Mouse (Mus musculus) 416B (cell line): ENCODE measurements at regions not wholly inside any gene's neighbourhood (a gene's known extent, or its start where the extent isn't known, plus 50 kb on each side); places are given as distances from the start of the nearest gene placed in this dataset.

ENCODE experiments used
- DNase-seq: peaks from one replicate; pipeline ENCODE4 v3.0.0; 2011; ENCODE audit warnings: low read depth

DNA sequence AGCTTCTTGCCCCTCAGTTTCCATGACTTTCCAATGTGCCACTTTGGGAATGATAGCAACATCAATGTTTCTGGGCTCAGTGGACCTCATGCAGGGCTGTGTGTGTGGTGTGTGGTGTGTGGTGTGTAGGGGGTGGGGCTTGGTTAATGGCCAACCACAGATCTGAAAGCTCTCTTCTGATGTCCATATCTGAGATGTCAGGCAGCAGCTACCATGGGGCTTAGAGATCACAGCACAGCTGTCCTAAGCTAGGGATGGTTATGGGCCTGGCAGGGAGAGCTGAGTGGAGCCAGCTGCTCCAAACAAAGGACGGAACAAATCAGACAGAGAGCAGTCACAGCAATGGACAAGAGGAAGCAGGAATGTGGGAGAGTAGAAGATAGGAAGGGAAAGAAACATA is 606.8 kb upstream of the Cdh5 start:
- DNase-seq, result no peak

DNA sequence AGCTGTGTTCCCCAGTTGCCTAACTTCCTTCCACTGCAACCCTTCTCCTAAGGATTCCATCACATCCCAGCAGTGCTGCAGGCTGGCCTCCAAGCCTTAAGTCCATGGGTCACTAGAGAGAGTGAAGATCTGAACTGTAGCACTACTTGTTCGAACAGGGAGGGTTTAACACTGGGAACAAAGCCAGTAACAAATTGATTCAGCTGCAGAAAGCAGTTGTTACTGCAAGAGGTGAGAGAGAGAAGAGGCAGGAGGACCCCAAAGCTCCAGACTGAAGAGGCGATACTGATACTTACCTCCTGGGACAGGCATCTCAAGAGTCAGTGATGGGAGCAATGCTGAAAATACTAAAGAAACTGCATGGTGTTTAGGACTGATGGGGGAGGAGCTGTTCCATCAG is 600.1 kb upstream of the Cdh5 start:
- DNase-seq, result no peak

- no peak for DNase-seq
These were observed 598.2 kb upstream of the Cdh5 start for GRCm38 (mm10) chr8:103502991-103503767.

DNA sequence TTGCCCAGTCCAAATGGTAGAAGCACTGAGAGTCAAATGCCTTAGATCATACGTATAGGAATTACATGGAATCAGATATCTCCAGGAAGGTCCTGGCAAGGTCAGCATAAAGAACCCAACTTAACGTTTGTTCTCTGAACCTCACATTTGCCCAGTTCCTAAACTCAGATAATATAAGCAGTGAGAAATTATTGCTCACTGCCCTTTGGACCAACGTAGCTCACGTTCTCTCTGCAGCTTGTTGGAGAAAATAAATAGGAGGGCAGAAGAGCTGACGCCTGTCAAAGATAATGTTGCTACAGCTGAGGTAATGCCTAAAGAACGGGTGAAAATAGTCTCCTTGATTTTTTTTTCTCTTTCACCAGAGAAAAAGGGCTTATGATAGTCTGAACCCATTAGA is 595.1 kb upstream of the Cdh5 start:
- no peak for DNase-seq

DNA sequence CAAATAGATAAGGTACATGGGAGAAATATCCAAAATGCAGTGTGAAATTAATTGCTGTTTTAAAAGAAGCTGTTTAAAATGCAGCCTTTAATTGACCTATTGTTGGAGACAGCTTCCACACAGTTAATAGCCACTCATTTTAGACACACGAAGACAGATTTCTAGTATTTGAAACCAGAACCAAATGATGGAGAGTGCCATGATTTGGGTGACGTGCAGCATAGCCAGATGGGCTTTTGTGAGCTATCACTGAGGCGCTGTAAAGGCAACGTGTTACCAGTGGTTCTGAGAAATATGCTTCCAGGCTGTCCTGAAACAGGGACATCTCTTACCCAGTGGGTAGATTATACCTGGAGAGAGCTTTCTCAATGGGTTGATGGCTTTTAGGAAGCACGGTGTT is 594.4 kb upstream of the Cdh5 start:
- DNase-seq, result no peak

GRCm38 (mm10) chr8:103520141-103520866 is 581.1 kb upstream of the Cdh5 start:
- no peak for DNase-seq

DNA sequence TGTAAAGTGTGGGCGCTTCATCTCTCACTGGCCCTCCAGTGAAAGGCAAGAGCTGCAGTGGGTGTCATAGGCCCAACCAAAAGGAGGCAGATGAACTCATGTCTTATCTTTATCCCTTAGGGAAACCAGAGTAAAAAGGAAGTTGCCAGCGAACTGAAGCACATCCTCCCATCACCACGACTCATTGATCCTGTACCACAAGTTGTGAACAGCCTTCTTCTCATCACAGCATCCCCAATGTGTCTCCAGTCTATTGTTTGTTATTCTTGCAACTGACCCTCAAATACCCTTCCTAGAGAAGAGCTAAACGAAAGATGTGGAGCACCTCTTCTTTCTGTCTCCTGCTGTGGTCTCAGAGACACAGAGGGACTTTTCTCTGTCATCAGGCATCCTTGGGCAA is 570.5 kb upstream of the Cdh5 start:
- no peak for DNase-seq

DNA sequence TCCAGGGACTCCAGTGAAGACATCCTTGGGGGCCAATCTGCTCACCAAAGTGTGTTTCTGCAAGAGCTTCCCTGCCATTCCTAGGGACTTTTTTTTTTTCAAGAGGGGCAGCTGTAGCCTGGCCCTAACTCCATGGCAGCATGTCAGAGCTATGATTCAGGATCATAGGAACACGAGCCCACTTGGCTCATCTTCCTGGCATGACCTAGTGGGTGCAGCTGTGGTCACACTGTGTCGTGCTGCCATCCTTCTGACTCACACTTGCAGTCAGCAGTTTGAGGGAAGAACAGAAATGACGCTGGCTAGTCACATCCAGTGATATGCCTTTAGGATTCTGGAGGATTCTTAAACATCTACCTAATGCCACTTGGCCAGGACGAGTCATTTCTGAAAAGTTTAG is 566.5 kb upstream of the Cdh5 start:
- DNase-seq, result no peak

DNA sequence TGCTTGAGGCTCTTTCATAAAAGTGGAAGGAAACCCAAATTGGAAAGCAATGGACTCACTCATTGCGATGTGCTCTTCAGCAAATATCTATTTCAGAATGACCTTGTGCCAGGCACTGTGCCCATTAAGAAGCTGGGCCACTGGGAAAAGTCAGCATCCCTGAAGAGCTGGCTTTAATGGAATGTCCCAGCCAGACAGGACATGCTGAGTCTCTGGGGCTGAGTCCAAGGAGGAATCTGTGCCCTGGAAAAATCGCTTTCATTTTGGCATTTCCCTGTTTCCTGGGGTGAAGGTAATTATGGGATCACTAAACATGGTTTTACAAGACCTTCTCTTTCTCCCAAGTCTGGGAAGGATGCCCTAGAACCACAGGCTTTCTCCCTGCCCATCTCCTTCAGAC is 564.6 kb upstream of the Cdh5 start:
- DNase-seq, result no peak

GRCm38 (mm10) chr8:103541954-103542353 is 559.5 kb upstream of the Cdh5 start:
- DNase-seq, result no peak

- DNase-seq, result no peak
These were observed 549.4 kb upstream of the Cdh5 start for GRCm38 (mm10) chr8:103551916-103552535.

- no peak for DNase-seq
These were observed 539.8 kb upstream of the Cdh5 start for GRCm38 (mm10) chr8:103561606-103562005.

- no peak for DNase-seq
These were observed 530.5 kb upstream of the Cdh5 start for GRCm38 (mm10) chr8:103570864-103571425.

- no peak for DNase-seq
These were observed 524.3 kb upstream of the Cdh5 start for GRCm38 (mm10) chr8:103577147-103577546.

GRCm38 (mm10) chr8:103578006-103578405 is 523.4 kb upstream of the Cdh5 start:
- no peak for DNase-seq

DNA sequence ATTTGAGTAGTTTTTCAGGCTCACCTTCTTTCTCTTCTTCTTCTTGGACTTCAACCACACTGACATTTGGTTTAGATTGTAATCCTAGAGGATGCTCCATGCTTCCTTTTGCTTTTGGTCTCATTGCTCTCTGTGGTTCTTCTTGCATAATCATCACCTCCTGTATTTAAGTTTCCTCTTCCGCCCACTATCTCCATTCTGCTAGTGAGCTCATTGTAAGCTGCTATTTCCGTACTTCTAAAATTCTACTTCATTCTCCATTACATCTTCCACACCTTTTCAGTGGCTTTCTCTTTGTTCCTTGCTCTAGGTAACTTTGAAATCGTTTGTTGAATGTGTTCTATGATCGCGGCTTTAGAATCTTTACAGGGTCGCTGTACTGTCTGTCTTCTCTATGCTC is 493.1 kb upstream of the Cdh5 start:
- DNase-seq, result no peak

DNA sequence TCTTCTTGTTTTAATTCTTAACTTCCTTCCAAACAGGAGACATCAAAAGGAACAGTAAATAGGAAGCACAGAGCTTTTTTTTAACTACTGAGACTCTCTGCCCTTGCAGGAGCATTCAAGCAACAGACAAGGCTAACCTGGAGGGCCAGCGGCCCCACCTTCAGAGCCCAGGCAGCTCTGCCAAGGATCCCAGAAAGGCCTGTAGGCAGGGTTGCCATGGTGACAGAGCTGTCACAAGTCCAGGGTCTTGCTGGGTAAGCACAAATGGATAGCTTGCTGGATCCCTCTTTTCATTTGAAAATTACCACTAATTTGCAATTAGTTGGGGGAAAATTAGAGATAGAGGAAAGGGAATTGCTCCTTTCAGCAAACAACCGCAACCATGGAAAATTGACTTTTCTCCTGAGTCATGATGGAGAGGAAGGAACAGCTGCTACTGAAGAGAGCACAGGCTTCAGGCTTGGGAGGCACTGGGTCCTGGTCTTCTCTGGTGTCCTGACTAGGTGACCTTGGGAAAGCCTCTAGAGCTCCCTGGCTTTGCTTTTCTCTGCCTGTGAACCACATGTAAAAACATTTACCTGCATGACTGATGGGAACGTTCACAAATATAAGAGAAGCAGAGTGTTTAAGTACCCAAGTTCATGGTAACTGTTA is 477.5 kb upstream of the Cdh5 start:
- no peak for DNase-seq

DNA sequence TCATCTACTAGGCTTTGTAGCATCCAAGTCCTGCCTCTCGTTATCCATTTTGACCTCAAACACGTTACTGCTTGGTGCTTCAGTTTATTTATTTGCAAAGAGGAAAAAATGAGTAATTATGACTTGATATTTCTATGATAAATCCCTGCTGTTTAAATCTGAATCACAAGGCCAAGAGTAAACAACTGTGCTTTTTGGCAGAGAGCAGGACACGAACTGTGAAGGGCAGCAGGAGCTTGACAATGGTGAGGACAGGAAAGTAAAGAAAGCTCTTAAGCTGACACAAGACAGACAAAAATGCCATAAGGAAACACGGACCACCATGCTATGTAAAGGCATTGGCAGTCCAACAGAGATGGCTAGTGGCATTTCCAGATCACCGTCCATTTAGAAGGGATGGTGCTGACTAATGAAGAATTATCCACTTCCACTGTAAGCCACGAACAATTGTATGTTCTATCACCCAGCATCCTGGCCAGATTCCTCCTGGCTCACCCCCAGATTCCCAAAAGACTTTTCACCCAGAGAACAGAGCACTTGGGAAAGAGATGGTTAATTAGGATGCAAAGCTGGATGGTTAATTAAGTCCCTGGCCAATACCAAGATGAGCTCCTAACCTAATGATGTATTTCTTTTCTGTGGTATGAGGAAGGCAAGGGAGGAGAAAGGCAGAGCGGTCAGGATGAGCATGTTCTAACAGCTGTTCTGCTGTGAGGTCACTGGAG is 476.1 kb upstream of the Cdh5 start:
- DNase-seq, result no peak

- no peak for DNase-seq
These were observed 475.0 kb upstream of the Cdh5 start for GRCm38 (mm10) chr8:103626446-103626845.

GRCm38 (mm10) chr8:103632543-103632942 is 468.9 kb upstream of the Cdh5 start:
- no peak for DNase-seq

GRCm38 (mm10) chr8:103634951-103635350 is 466.5 kb upstream of the Cdh5 start:
- DNase-seq, result no peak

DNA sequence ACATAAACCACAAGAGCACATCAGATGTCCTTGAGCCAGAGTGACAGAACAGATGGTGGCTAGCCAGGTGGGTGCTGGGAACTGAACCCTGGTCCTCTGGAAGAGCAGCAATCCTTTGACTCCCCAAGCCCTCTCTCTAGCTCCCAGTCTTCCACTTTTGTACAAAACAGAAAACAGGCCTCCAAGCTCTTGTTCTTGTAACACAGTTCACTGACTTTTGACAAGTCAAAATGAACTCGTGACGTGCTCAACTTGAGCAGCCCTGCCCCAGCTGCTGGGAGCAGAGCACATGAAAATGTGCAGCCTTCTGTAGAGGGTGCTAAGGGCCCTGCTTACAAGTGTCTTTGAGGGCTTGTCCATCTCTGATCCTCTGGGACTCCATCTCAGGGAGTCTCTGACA is 457.8 kb upstream of the Cdh5 start:
- no peak for DNase-seq
